Mouse (Mus musculus): Measurements from ENCODE around the gene Zfp94.

GRCm38 (mm10) chr7:24260000-24260312 is 56.5 kb downstream of the Zfp94 start:
- TF ChIP-seq CTCF (IDR thresholded peaks at IDR 0.05) = no peak
- TF ChIP-seq EP300 (IDR thresholded peaks at IDR 0.05; ENCODE audit: insufficient read depth, low read depth, low read length) = no peak
- no peak for TF ChIP-seq POLR2A (IDR thresholded peaks at IDR 0.05; ENCODE audit: insufficient read depth, low read depth, low read length)

Data from heart, adult 2 months (tissue).